Mouse (Mus musculus): ENCODE data around the gene Gm10668.
"Not testable (repeated sequence)": the region's sequence is repeated elsewhere in the genome, so short reads cannot be mapped to it uniquely, and the experiment has no call there.

Gm10668 gene

GRCm38 (mm10) chr7:20730524-20730923 is at the start of gene Gm10668:
Gm10668 (minus strand) TSS chr7:20730624.
- not testable (repeated sequence) for DNase-seq (ENCODE audit: low read depth, low spot score)

- not testable (repeated sequence) for DNase-seq (ENCODE audit: low read depth, low spot score)
These were observed 40.5 kb upstream of the Gm10668 start, which contains the start of gene Vmn1r112 for GRCm38 (mm10) chr7:20770885-20771284. Vmn1r112 (plus strand) TSS chr7:20771185.

GRCm38 (mm10) chr7:20703116-20703515 is 27.3 kb downstream of the Gm10668 start, which contains the start of gene Vmn1r111:
Vmn1r111 (minus strand) TSS chr7:20703216.
- DNase-seq (ENCODE audit: low read depth, low spot score), result not testable (repeated sequence)

All from ZHBTc4 (cell line).